Mouse (Mus musculus) neutrophil, adult 59 days (primary cell): ENCODE results near the gene Caap1. TPM values are rescaled to one million over a fixed set of nuclear protein-coding genes. Genes with fewer than 3 reads are reported as not detected.

ENCODE experiments used
- total RNA-seq, 2 experiments: library from RNA; stranded (reverse); gene quantifications; 1 replicate in 1 of 2; 2 replicates in 1 of 2; pipeline ENCODE4 v1.2.4; 2023

Gene Caap1
- 10 to 100 TPM in 1 of 2 experiments, 1 to 10 TPM in 1; 7.5 to 10.3 TPM for total RNA-seq

DNA sequence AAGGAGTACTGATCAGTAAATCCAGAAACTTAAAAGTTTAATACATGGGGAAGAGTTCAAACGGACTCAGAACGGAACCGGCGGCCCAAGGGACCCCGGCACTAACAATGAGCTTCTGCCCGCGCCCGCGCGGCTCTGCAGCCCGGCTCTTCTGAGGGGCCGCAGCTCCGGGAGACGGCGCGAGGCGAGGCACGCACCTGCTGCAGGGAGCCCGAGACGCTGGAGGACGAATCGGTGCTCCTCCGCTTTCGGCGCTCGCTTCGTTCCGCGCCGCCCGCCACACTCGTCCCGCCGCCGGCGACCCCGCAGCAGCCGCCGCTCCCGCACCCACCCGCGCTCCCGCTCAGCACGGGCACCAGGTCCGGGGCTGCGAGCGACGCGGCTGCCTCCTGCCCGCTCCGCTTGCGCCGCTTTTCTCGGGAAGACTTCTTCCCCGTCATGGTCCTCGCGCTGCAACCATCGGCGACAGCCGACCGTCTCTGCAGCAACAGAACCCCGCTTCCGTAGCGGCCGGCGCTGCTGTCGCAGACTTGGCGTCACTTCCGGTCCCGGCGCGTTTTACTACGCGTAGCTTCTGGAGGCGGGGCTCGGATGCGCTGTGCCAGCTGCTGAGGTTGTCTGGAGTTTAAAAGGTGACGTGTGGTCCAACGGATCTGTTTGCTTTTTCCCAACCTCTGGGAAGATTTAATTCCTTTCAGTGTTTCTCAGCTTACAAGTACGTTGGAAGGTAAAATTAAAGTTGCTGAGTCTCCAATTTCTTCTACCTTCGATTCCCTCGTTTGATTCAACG is at the start of gene Caap1, which contains the start of gene Gm10306:
Caap1 (minus strand) TSS at position 532 of the 790 bp plus-strand sequence.
Gm10306 (plus strand) TSS at position 282 of the 790 bp plus-strand sequence.

GRCm38 (mm10) chr4:94603031-94603629 is 46.5 kb upstream of the Caap1 start, which contains the start of gene Plaa:
Gene Plaa, minus strand, starts transcription at chr4:94603244.

Other genes with a start within 250 kb of the Caap1 start
- not detected for gene Gm10306, start 250 bp downstream of the Caap1 start, total RNA-seq
- 10 to 100 TPM; 30.4 to 41.3 TPM for gene Plaa, start 46.4 kb upstream of the Caap1 start, total RNA-seq
- 1 to 10 TPM; 1.4 to 1.6 TPM for gene Ift74, start 57.7 kb upstream of the Caap1 start, total RNA-seq
- not detected for gene Lrrc19, start 93.3 kb upstream of the Caap1 start, total RNA-seq
- under 1 TPM; 0.16 to 0.18 TPM for gene Tek, start 182.5 kb upstream of the Caap1 start, total RNA-seq